Mouse (Mus musculus): Measurements from ENCODE around the gene Lcmt2. TPM values are rescaled to one million over a fixed set of nuclear protein-coding genes. Genes with fewer than 3 reads are reported as not detected.
"Not testable (repeated sequence)": the region's sequence is repeated elsewhere in the genome, so short reads cannot be mapped to it uniquely, and the experiment has no call there.

Lcmt2 gene
- polyA plus RNA-seq, 1 experiment from 2014 or later: 17.3 TPM

- Histone ChIP-seq H3K27ac (no peak overlapping the region), H3K9me3 (replicated peaks) (no peaks in the 10 kb centered on the region), H3K9ac (no peak overlapping the region), H3K36me3 (peaks cover 34% of the 10 kb centered on the region), H3K4me3 (no peak overlapping the region), H3K4me1 (replicated peaks) (peaks cover 32% of the 10 kb centered on the region), H3K4me2 (no peak overlapping the region), H3K27me3 (no peaks in the 10 kb centered on the region)
- WGBS: 69% methylated on average over 2 of the region's 2 CpGs
- ATAC-seq (replicated peaks; ENCODE audit: insufficient number of reproducible peaks, insufficient read depth, low FRiP score, low read depth): no peak
Measured at GRCm38 (mm10) chr2:121142415-121142814, 2.0 kb upstream of the Lcmt2 start.

- peak overlapping the region; percentile 67 for H3K4me3 ChIP-seq
- 72% methylated on average over 16 of the region's 16 CpGs for WGBS
- peak overlapping the region; percentile 99 for H3K27ac ChIP-seq
- no peaks in the 10 kb centered on the region for H3K27me3 ChIP-seq
- ATAC-seq (replicated peaks; ENCODE audit: insufficient number of reproducible peaks, insufficient read depth, low FRiP score, low read depth): no peak
- H3K36me3 ChIP-seq: peaks cover 27% of the 10 kb centered on the region
- no peaks in the 10 kb centered on the region for H3K9me3 ChIP-seq (replicated peaks)
- H3K4me2 ChIP-seq: peak overlapping the region; percentile 94
- peak overlapping the region; percentile 90 for H3K9ac ChIP-seq
- peaks cover 33% of the 10 kb centered on the region for H3K4me1 ChIP-seq (replicated peaks)
Measured at GRCm38 (mm10) chr2:121141216-121142035, 973 bp upstream of the Lcmt2 start.

- WGBS: 27% methylated on average over 29 of the region's 29 CpGs
- ATAC-seq (replicated peaks; ENCODE audit: insufficient number of reproducible peaks, insufficient read depth, low FRiP score, low read depth): peak; percentile 11; the same call in 1 of the 2 replicates
- H3K36me3 ChIP-seq: peaks cover 19% of the 10 kb centered on the region
Measured at GRCm38 (mm10) chr2:121139266-121140017, 1.0 kb downstream of the Lcmt2 start.

GRCm38 (mm10) chr2:121137371-121137770 lies 3.1 kb downstream of the Lcmt2 start:
- Histone ChIP-seq H3K4me1 (replicated peaks) (peaks cover 33% of the 10 kb centered on the region), H3K9me3 (replicated peaks) (no peaks in the 10 kb centered on the region), H3K36me3 (peaks cover 10% of the 10 kb centered on the region), H3K4me2 (peak overlapping the region; percentile 15; the same call in 1 of the 2 replicates), H3K27me3 (no peaks in the 10 kb centered on the region), H3K4me3 (no peak overlapping the region), H3K9ac (no peak overlapping the region), H3K27ac (no peak overlapping the region)
- WGBS: 99% methylated on average over 4 of the region's 4 CpGs
- no peak for ATAC-seq (replicated peaks; ENCODE audit: insufficient number of reproducible peaks, insufficient read depth, low FRiP score, low read depth)

More at GRCm38 (mm10) chr2:121139266-121140017, 1.0 kb downstream of the Lcmt2 start:
- Histone ChIP-seq H3K27ac (peak overlapping the region; percentile 99), H3K4me2 (peak overlapping the region; percentile 94), H3K9me3 (replicated peaks) (no peaks in the 10 kb centered on the region), H3K4me3 (peak overlapping the region; percentile 67), H3K27me3 (no peaks in the 10 kb centered on the region), H3K4me1 (replicated peaks) (peaks cover 33% of the 10 kb centered on the region), H3K9ac (peak overlapping the region; percentile 90)

- 51% methylated on average over 1 of the region's 1 CpGs for WGBS
- H3K36me3 ChIP-seq: no peaks in the 10 kb centered on the region
- H3K4me3 ChIP-seq: no peak overlapping the region
- peaks cover 3% of the 10 kb centered on the region for H3K4me1 ChIP-seq (replicated peaks)
- no peak overlapping the region for H3K27ac ChIP-seq
- ATAC-seq (replicated peaks; ENCODE audit: insufficient number of reproducible peaks, insufficient read depth, low FRiP score, low read depth): no peak
- H3K27me3 ChIP-seq: no peaks in the 10 kb centered on the region
- H3K4me2 ChIP-seq: no peak overlapping the region
- no peaks in the 10 kb centered on the region for H3K9me3 ChIP-seq (replicated peaks)
- H3K9ac ChIP-seq: no peak overlapping the region
Measured at GRCm38 (mm10) chr2:121132822-121133221, 7.6 kb downstream of the Lcmt2 start.

GRCm38 (mm10) chr2:121128865-121129620 lies 11.4 kb downstream of the Lcmt2 start:
- Histone ChIP-seq H3K27me3 (no peaks in the 10 kb centered on the region), H3K4me1 (replicated peaks) (no peaks in the 10 kb centered on the region), H3K27ac (no peak overlapping the region), H3K9me3 (replicated peaks) (no peaks in the 10 kb centered on the region), H3K4me3 (no peak overlapping the region), H3K9ac (no peak overlapping the region), H3K36me3 (no peaks in the 10 kb centered on the region), H3K4me2 (no peak overlapping the region)
- ATAC-seq (replicated peaks; ENCODE audit: insufficient number of reproducible peaks, insufficient read depth, low FRiP score, low read depth): no peak
- 61% methylated on average over 9 of the region's 9 CpGs for WGBS

- H3K4me2 ChIP-seq: no peak overlapping the region
- H3K9me3 ChIP-seq (replicated peaks): no peaks in the 10 kb centered on the region
- no peaks in the 10 kb centered on the region for H3K4me1 ChIP-seq (replicated peaks)
- H3K36me3 ChIP-seq: no peaks in the 10 kb centered on the region
- H3K4me3 ChIP-seq: no peak overlapping the region
- WGBS: 71% methylated on average over 1 of the region's 1 CpGs
- no peak overlapping the region for H3K9ac ChIP-seq
- no peak for ATAC-seq (replicated peaks; ENCODE audit: insufficient number of reproducible peaks, insufficient read depth, low FRiP score, low read depth)
- H3K27ac ChIP-seq: no peak overlapping the region
- no peaks in the 10 kb centered on the region for H3K27me3 ChIP-seq
Measured at GRCm38 (mm10) chr2:121127536-121127935, 12.9 kb downstream of the Lcmt2 start.

- ATAC-seq (replicated peaks; ENCODE audit: insufficient number of reproducible peaks, insufficient read depth, low FRiP score, low read depth); H3K27ac ChIP-seq; H3K27me3 ChIP-seq; H3K4me3 ChIP-seq; H3K9ac ChIP-seq; H3K9me3 ChIP-seq (replicated peaks); H3K36me3 ChIP-seq; H3K4me1 ChIP-seq (replicated peaks); H3K4me2 ChIP-seq: not testable (repeated sequence)
- WGBS: 83% methylated on average over 5 of the region's 5 CpGs
Measured at GRCm38 (mm10) chr2:121126302-121126701, 14.2 kb downstream of the Lcmt2 start.

- ATAC-seq (replicated peaks; ENCODE audit: insufficient number of reproducible peaks, insufficient read depth, low FRiP score, low read depth): no peak
- no peaks in the 10 kb centered on the region for H3K36me3 ChIP-seq
- 0 out of 2 replicates have a peak, but pooled peaks cover 3% of the 10 kb centered on the region for H3K27me3 ChIP-seq
- H3K9me3 ChIP-seq (replicated peaks): no peaks in the 10 kb centered on the region
- no peak overlapping the region for H3K27ac ChIP-seq
- no peak overlapping the region for H3K9ac ChIP-seq
- no peak overlapping the region for H3K4me3 ChIP-seq
- WGBS: 73% methylated on average over 3 of the region's 3 CpGs
- no peak overlapping the region for H3K4me2 ChIP-seq
- no peaks in the 10 kb centered on the region for H3K4me1 ChIP-seq (replicated peaks)
Measured at GRCm38 (mm10) chr2:121119260-121119659, 21.2 kb downstream of the Lcmt2 start.

GRCm38 (mm10) chr2:121115418-121115817 lies 25.0 kb downstream of the Lcmt2 start:
- no peaks in the 10 kb centered on the region for H3K36me3 ChIP-seq
- no peak for ATAC-seq (replicated peaks; ENCODE audit: insufficient number of reproducible peaks, insufficient read depth, low FRiP score, low read depth)
- no peaks in the 10 kb centered on the region for H3K9me3 ChIP-seq (replicated peaks)
- no peaks in the 10 kb centered on the region for H3K4me1 ChIP-seq (replicated peaks)
- no peak overlapping the region for H3K9ac ChIP-seq
- no peak overlapping the region for H3K4me3 ChIP-seq
- H3K27ac ChIP-seq: no peak overlapping the region
- H3K4me2 ChIP-seq: no peak overlapping the region
- 0 out of 2 replicates have a peak, but pooled peaks cover 3% of the 10 kb centered on the region for H3K27me3 ChIP-seq
- 91% methylated on average over 2 of the region's 2 CpGs for WGBS

GRCm38 (mm10) chr2:121109695-121110094 lies 30.8 kb downstream of the Lcmt2 start, which contains the start of gene Tgm7:
Gene Tgm7 (minus strand): TSS chr2:121109795.
- Histone ChIP-seq H3K9me3 (replicated peaks) (no peaks in the 10 kb centered on the region), H3K4me1 (replicated peaks) (no peaks in the 10 kb centered on the region), H3K9ac (no peak within 1 kb of the TSS), H3K27me3 (0 out of 2 replicates have a peak, but pooled peaks cover 3% of the 10 kb centered on the region), H3K4me3 (no peak within 1 kb of the TSS), H3K4me2 (no peak within 1 kb of the TSS), H3K36me3 (no peaks in the 10 kb centered on the region), H3K27ac (no peak within 1 kb of the TSS)
- 82% methylated on average over 4 of the region's 4 CpGs for WGBS
- no peak for ATAC-seq (replicated peaks; ENCODE audit: insufficient number of reproducible peaks, insufficient read depth, low FRiP score, low read depth)

All from heart, embryonic 15.5 days (tissue).